Mouse (Mus musculus) limb, embryonic 13.5 days (tissue): ENCODE measurements around the gene Sdcbp2. TPM values are rescaled to one million over a fixed set of nuclear protein-coding genes. Genes with fewer than 3 reads are reported as not detected.
A peak's percentile ranks its signal among the peaks of the same experiment; 100 is the strongest.

Source experiments
- ATAC-seq: fragments of 200-750 bp; cut with Nextera tagmentation; 2 replicates; pipeline ENCODE4 v1.8.0; 2017; ENCODE audit warnings: low read depth, moderate number of reproducible peaks, moderate TSS enrichment; ENCODE audit not compliant: low FRiP score
- H3K27ac ChIP-seq: fragments of 300-500 bp; sonication (generic); 2 replicates; pipeline ENCODE4 v1.5.1; 2015; ENCODE audit warnings: inconsistent platforms, mild to moderate bottlenecking, moderate library complexity
- H3K27me3 ChIP-seq: fragments of 300-500 bp; sonication (generic); 2 replicates; pipeline ENCODE4 v1.6.1; 2015; ENCODE audit warnings: mild to moderate bottlenecking, inconsistent platforms
- H3K36me3 ChIP-seq: fragments of 300-500 bp; sonication (generic); 2 replicates; pipeline ENCODE4 v1.6.1; 2015; ENCODE audit warnings: inconsistent platforms, mild to moderate bottlenecking, moderate library complexity
- H3K4me1 ChIP-seq: fragments of 300-500 bp; sonication (generic); 2 replicates; pipeline ENCODE4 v1.6.1; 2015; ENCODE audit warnings: inconsistent platforms
- H3K4me2 ChIP-seq: fragments of 300-500 bp; sonication (generic); replicated peaks from 2 replicates; pipeline ENCODE4 v1.6.1; 2015; ENCODE audit warnings: inconsistent platforms, mild to moderate bottlenecking, moderate library complexity
- H3K4me3 ChIP-seq: fragments of 300-500 bp; sonication (generic); 2 replicates; pipeline ENCODE4 v1.5.1; 2015; ENCODE audit warnings: moderate library complexity, mild to moderate bottlenecking, inconsistent platforms
- H3K9ac ChIP-seq: fragments of 300-500 bp; sonication (generic); 2 replicates; pipeline ENCODE4 v1.6.1; 2015; ENCODE audit warnings: mild to moderate bottlenecking, inconsistent platforms
- H3K9me3 ChIP-seq: fragments of 300-500 bp; sonication (generic); 2 replicates; pipeline ENCODE4 v1.6.1; 2016; ENCODE audit warnings: inconsistent platforms
- WGBS: fragments of 180-500 bp; shearing (Covaris S2); methylation state at CpG from one replicate; pipeline ENCODE4 v1.1.7; 2015; 5-methylcytosine and 5-hydroxymethylcytosine counted together
- polyA plus RNA-seq: library from polyadenylated mRNA; unstranded; fragments of >200 nt; fragmentation: Nextera tagmentation; extraction: Ambion mirVana; gene quantifications from 2 replicates; pipeline ENCODE4 v1.2.1, GENCODE M21; 2015

The Sdcbp2 gene
- polyA plus RNA-seq, 1 experiment from 2014 or later: 0.76 TPM

GRCm38 (mm10) chr2:151575119-151575698, 2.8 kb downstream of the Sdcbp2 start:
- peaks cover 11% of the 10 kb centered on the region for H3K4me1 ChIP-seq
- no peaks in the 10 kb centered on the region for H3K27me3 ChIP-seq
- peak overlapping the region; percentile 50 for H3K4me3 ChIP-seq
- H3K4me2 ChIP-seq: peak overlapping the region; percentile 82
- H3K9me3 ChIP-seq: no peaks in the 10 kb centered on the region
- H3K36me3 ChIP-seq: 0 out of 2 replicates have a peak, but pooled peaks cover 1% of the 10 kb centered on the region
- ATAC-seq: peak; percentile 29; the same call in 1 of the 2 replicates
- no peak overlapping the region; the same call in 1 of the 2 replicates for H3K27ac ChIP-seq
- peak overlapping the region; percentile 68 for H3K9ac ChIP-seq
- 20% methylated on average over 7 of the region's 7 CpGs for WGBS

DNA sequence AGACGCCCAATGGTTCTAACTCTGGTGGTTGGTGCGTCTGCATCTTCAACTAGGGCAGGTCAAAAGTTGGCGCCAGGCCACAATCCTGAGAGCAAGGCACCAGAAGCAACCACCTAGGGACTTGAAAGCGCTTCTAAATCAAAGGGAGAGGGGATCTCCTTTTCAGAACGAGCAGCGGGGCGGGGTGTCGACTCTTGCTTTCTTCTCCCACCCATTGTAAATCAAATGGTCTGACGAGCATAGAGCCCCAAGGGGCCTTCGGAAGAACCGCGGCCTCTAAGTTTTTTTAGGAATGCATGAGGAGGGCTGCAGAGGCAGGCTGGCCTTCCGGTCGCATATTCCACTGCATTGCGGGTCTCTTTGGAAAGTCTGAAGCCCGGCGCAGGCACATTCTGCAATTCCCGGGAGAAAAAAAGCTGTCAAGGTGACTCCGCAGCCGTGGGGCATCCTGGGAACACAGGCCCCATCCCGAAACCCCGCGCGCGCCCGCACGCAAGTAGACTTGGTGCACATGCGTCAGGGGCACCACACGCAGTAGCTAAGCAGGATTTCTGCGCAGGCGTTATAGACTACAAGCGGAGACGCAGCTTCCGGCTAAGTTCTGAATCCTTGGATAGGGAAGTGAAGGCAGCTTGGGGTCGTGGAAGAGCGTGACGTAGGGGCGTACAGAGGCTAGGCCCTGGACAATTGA, 3.4 kb downstream of the Sdcbp2 start:
- ATAC-seq: peak; percentile 93
- Histone ChIP-seq H3K27me3 (no peaks in the 10 kb centered on the region), H3K9me3 (no peaks in the 10 kb centered on the region), H3K4me1 (peaks cover 11% of the 10 kb centered on the region), H3K9ac (peak overlapping the region; percentile 68), H3K4me2 (peak overlapping the region; percentile 82), H3K27ac (peak overlapping the region; percentile 67; the same call in 1 of the 2 replicates), H3K4me3 (peak overlapping the region; percentile 50), H3K36me3 (no peaks in the 10 kb centered on the region)
- 2% methylated on average over 38 of the region's 38 CpGs for WGBS

- no peak overlapping the region for H3K27ac ChIP-seq
- ATAC-seq: no peak
- no peaks in the 10 kb centered on the region for H3K36me3 ChIP-seq
- H3K27me3 ChIP-seq: no peaks in the 10 kb centered on the region
- no peak overlapping the region for H3K4me3 ChIP-seq
- peaks cover 11% of the 10 kb centered on the region for H3K4me1 ChIP-seq
- no peak overlapping the region for H3K4me2 ChIP-seq
- no peak overlapping the region for H3K9ac ChIP-seq
- no peaks in the 10 kb centered on the region for H3K9me3 ChIP-seq
- WGBS: 41% methylated on average over 4 of the region's 4 CpGs
Observed at GRCm38 (mm10) chr2:151579183-151579582, 6.8 kb downstream of the Sdcbp2 start.

GRCm38 (mm10) chr2:151580945-151581344, 8.5 kb downstream of the Sdcbp2 start:
- H3K9ac ChIP-seq: no peak overlapping the region
- no peaks in the 10 kb centered on the region for H3K27me3 ChIP-seq
- no peaks in the 10 kb centered on the region for H3K9me3 ChIP-seq
- H3K4me2 ChIP-seq: no peak overlapping the region
- H3K4me3 ChIP-seq: no peak overlapping the region
- H3K27ac ChIP-seq: no peak overlapping the region
- H3K4me1 ChIP-seq: peaks cover 4% of the 10 kb centered on the region; the same call in 1 of the 2 replicates
- no peak for ATAC-seq
- H3K36me3 ChIP-seq: no peaks in the 10 kb centered on the region
- 46% methylated on average over 1 of the region's 1 CpGs for WGBS

DNA sequence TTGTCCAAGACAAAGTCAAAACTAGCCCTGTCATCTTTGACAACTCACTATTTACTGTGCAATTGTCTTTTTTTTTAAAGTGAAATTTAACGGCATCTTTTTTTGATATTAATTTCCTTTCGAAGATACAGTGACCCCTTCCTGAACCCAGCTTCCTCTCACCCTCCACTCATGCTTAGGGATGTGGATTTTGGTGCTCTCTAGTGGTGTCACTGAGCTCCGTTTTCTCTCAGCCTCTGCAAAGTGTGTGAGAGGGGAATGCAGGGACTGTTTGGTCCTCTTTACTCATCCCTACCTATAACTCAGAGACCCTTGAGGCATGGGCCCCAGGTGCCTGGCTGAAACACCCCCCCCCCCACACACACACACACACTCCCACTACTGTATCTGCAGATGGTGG, 13.5 kb downstream of the Sdcbp2 start:
- H3K27ac ChIP-seq: no peak overlapping the region
- H3K4me2 ChIP-seq: no peak overlapping the region
- H3K4me1 ChIP-seq: no peaks in the 10 kb centered on the region
- no peak for ATAC-seq
- no peaks in the 10 kb centered on the region for H3K9me3 ChIP-seq
- no peaks in the 10 kb centered on the region for H3K27me3 ChIP-seq
- no peak overlapping the region for H3K4me3 ChIP-seq
- 62% methylated on average over 3 of the region's 3 CpGs for WGBS
- no peak overlapping the region for H3K9ac ChIP-seq
- no peaks in the 10 kb centered on the region for H3K36me3 ChIP-seq

DNA sequence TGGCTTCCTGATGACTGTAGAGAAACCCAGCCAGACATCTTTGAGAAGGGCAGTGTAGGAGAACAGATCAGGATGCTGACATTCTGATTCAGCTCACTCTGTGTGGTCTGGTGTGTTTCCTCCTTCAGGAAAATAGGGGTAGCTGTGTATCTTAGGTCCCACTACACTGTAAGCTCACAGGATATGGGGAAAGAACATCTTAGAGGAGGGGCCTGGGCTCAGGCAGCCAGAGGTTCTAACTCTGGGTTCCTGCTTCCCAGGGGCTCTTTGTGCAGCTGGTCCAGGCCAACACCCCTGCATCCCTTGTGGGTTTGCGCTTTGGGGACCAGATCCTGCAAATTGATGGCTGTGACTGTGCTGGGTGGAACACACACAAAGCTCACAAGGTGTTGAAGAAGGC, 14.4 kb downstream of the Sdcbp2 start:
- no peak overlapping the region for H3K27ac ChIP-seq
- H3K27me3 ChIP-seq: no peaks in the 10 kb centered on the region
- no peaks in the 10 kb centered on the region for H3K36me3 ChIP-seq
- no peak overlapping the region for H3K9ac ChIP-seq
- no peak overlapping the region for H3K4me2 ChIP-seq
- no peaks in the 10 kb centered on the region for H3K4me1 ChIP-seq
- H3K9me3 ChIP-seq: no peaks in the 10 kb centered on the region
- WGBS: 95% methylated on average over 1 of the region's 1 CpGs
- H3K4me3 ChIP-seq: no peak overlapping the region
- ATAC-seq: no peak

DNA sequence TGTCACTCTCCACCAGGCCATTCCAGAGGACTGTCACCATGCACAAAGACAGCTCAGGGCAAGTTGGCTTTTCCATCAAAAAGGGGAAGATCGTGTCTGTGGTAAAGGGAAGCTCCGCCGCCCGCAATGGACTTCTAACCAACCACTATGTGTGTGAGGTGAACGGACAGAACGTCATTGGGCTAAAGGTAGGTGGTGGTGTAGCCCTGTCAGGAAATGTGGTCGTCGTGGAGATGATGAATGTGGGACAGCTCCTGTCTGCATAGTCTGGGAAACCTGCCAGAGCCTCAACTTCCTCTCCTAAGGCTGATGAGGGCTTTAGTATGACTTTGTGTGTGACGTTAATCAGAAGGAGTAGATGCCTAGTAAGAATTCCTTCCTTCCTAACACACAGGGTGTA, 14.9 kb downstream of the Sdcbp2 start:
- no peak overlapping the region for H3K4me3 ChIP-seq
- H3K4me2 ChIP-seq: no peak overlapping the region
- H3K9ac ChIP-seq: no peak overlapping the region
- no peaks in the 10 kb centered on the region for H3K9me3 ChIP-seq
- H3K27ac ChIP-seq: no peak overlapping the region
- no peaks in the 10 kb centered on the region for H3K36me3 ChIP-seq
- H3K27me3 ChIP-seq: no peaks in the 10 kb centered on the region
- ATAC-seq: no peak
- 77% methylated on average over 9 of the region's 9 CpGs for WGBS
- no peaks in the 10 kb centered on the region for H3K4me1 ChIP-seq

DNA sequence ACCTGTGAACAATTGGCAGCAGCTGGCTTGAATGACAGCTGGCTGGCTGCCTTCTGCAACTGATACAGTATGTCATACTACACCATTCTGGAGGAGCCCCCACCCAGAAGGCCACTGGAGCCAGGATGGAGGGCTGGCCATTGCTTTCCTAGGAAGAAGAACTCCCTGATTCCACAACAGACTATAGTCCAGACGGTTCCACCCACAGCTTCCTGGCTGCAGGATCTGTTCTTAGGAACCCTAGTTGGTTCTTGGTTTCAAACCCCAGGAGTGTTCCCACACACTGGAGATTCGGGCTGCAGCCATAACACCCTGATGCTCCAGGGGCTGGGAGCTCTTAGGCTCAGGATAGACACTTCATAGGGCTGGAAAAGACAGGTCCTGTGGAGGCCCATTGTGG, 25.6 kb downstream of the Sdcbp2 start:
- Histone ChIP-seq H3K4me3 (no peak overlapping the region), H3K4me2 (no peak overlapping the region), H3K27ac (no peak overlapping the region), H3K27me3 (peaks cover 9% of the 10 kb centered on the region), H3K4me1 (peaks cover under 1% of the 10 kb centered on the region), H3K9ac (no peak overlapping the region), H3K9me3 (no peaks in the 10 kb centered on the region), H3K36me3 (no peaks in the 10 kb centered on the region)
- 65% methylated on average over 2 of the region's 2 CpGs for WGBS
- ATAC-seq: no peak

DNA sequence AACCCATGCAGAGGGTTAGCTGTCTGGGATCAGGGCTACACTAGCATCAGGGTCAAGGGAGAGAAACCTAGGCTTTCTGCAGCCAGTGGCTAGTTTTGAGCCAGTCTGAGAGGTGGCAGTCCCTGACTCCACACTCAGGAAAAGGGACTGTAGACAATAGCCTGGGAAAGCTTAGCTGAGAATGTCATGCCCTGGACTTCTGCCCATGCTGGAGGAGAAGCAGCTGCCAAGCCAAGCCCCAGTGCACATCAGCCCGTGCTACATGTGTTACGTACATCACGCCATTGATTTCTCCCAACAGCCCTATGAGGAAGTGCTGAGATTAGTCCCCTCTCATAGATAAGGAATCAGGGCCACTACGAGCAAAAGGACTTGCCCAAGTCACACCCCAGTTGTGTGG, 29.7 kb downstream of the Sdcbp2 start:
- Histone ChIP-seq H3K4me3 (no peak overlapping the region), H3K4me2 (no peak overlapping the region), H3K27me3 (no peaks in the 10 kb centered on the region), H3K36me3 (no peaks in the 10 kb centered on the region), H3K4me1 (peaks cover 29% of the 10 kb centered on the region), H3K27ac (no peak overlapping the region), H3K9me3 (no peaks in the 10 kb centered on the region), H3K9ac (no peak overlapping the region)
- ATAC-seq: no peak
- WGBS: 78% methylated on average over 4 of the region's 4 CpGs

GRCm38 (mm10) chr2:151603630-151604029, 31.2 kb downstream of the Sdcbp2 start:
- ATAC-seq: no peak
- H3K36me3 ChIP-seq: no peaks in the 10 kb centered on the region
- H3K9ac ChIP-seq: no peak overlapping the region
- no peaks in the 10 kb centered on the region for H3K27me3 ChIP-seq
- 41% methylated on average over 4 of the region's 4 CpGs for whole genome bisulfite sequencing
- peaks cover 29% of the 10 kb centered on the region for H3K4me1 ChIP-seq
- no peak overlapping the region for H3K27ac ChIP-seq
- no peak overlapping the region for H3K4me3 ChIP-seq
- H3K4me2 ChIP-seq: no peak overlapping the region
- H3K9me3 ChIP-seq: no peaks in the 10 kb centered on the region

DNA sequence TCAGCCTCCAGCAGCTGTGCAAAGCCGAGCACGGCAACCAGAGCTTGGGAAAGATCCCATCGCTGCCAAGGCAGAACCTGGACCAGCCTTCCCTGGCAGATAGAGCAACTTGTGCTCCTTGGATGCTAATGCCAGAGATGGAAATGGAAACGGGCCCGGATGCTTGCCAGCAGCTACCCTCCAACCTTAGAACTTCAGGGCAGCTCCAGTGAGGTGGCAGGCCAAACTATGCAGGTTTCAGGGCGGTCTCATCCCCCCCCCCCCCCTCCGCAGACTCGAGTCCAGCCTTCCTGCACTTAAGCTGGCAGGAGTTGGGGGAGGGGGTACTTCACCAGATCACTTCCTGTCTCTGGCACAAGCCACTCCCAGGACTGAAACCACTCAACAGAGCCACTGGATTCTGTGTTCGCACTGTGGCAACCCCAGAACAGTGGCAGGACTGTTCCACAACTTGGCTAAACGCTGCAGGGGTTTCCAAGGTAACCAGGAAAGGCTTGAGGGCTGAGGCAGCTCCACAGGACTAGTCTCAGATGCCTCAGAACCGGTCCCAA, 33.1 kb downstream of the Sdcbp2 start:
- no peaks in the 10 kb centered on the region for H3K36me3 ChIP-seq
- 0 out of 2 replicates have a peak overlapping the region, but pooled peaks have one; percentile 31 for H3K9ac ChIP-seq
- H3K27me3 ChIP-seq: no peaks in the 10 kb centered on the region
- no peak overlapping the region for H3K4me3 ChIP-seq
- no peaks in the 10 kb centered on the region for H3K9me3 ChIP-seq
- 34% methylated on average over 10 of the region's 11 CpGs for WGBS
- peaks cover 29% of the 10 kb centered on the region for H3K4me1 ChIP-seq
- H3K27ac ChIP-seq: peak overlapping the region; percentile 74; the same call in 1 of the 2 replicates
- peak overlapping the region; percentile 38 for H3K4me2 ChIP-seq
- peak; percentile 82 for ATAC-seq

- Histone ChIP-seq H3K4me1 (peaks cover 24% of the 10 kb centered on the region), H3K4me3 (no peak overlapping the region), H3K4me2 (no peak overlapping the region), H3K36me3 (no peaks in the 10 kb centered on the region), H3K9me3 (no peaks in the 10 kb centered on the region), H3K9ac (no peak overlapping the region), H3K27ac (no peak overlapping the region), H3K27me3 (no peaks in the 10 kb centered on the region)
- no peak for ATAC-seq
- WGBS: 86% methylated on average over 1 of the region's 1 CpGs
Observed at GRCm38 (mm10) chr2:151608435-151608834, 36.0 kb downstream of the Sdcbp2 start.
